Mouse (Mus musculus) embryonic facial prominence, embryonic 13.5 days (tissue): ENCODE measurements around the gene Arl4c. TPM values are rescaled to one million over a fixed set of nuclear protein-coding genes. Genes with fewer than 3 reads are reported as not detected.

Source experiments
- ATAC-seq: fragments of 200-750 bp; cut with Nextera tagmentation; 2 replicates; pipeline ENCODE4 v1.8.0; 2017; ENCODE audit warnings: low read depth; ENCODE audit not compliant: insufficient number of reproducible peaks, insufficient read depth, low FRiP score, low TSS enrichment
- H3K27ac ChIP-seq: fragments of 300-500 bp; sonication (generic); 2 replicates; pipeline ENCODE4 v1.5.1; 2015; ENCODE audit warnings: moderate library complexity, mild to moderate bottlenecking, inconsistent platforms
- H3K27me3 ChIP-seq: fragments of 300-500 bp; sonication (generic); 2 replicates; pipeline ENCODE4 v1.6.1; 2015; ENCODE audit warnings: mild to moderate bottlenecking, inconsistent platforms
- H3K36me3 ChIP-seq: fragments of 300-500 bp; sonication (generic); 2 replicates; pipeline ENCODE4 v1.6.1; 2015; ENCODE audit warnings: mild to moderate bottlenecking, inconsistent platforms
- H3K4me1 ChIP-seq: fragments of 300-500 bp; sonication (generic); 2 replicates; pipeline ENCODE4 v1.6.1; 2015; ENCODE audit warnings: inconsistent platforms
- H3K4me2 ChIP-seq: fragments of 300-500 bp; sonication (generic); 2 replicates; pipeline ENCODE4 v1.6.1; 2015; ENCODE audit warnings: moderate library complexity, mild to moderate bottlenecking, inconsistent platforms
- H3K4me3 ChIP-seq: fragments of 300-500 bp; sonication (generic); 2 replicates; pipeline ENCODE4 v1.5.1; 2015; ENCODE audit warnings: mild to moderate bottlenecking, inconsistent platforms
- H3K9ac ChIP-seq: fragments of 300-500 bp; sonication (generic); 2 replicates; pipeline ENCODE4 v1.6.1; 2015; ENCODE audit warnings: mild to moderate bottlenecking, inconsistent platforms
- H3K9me3 ChIP-seq: fragments of 300-500 bp; sonication (generic); 2 replicates; pipeline ENCODE4 v1.6.1; 2016; ENCODE audit warnings: inconsistent platforms
- WGBS: fragments of 180-500 bp; shearing (Covaris S2); methylation state at CpG from one replicate; pipeline ENCODE4 v1.1.7; 2015; ENCODE audit warnings: mixed read lengths; 5-methylcytosine and 5-hydroxymethylcytosine counted together
- polyA plus RNA-seq: library from polyadenylated mRNA; unstranded; fragments of >200 nt; fragmentation: Nextera tagmentation; extraction: Ambion mirVana; gene quantifications from 2 replicates; pipeline ENCODE4 v1.2.1, GENCODE M21; 2015

Arl4c gene
- polyA plus RNA-seq, 1 experiment from 2014 or later: 11.8 TPM

GRCm38 (mm10) chr1:88678231-88678739, 23.7 kb downstream of the Arl4c start:
- WGBS: 52% methylated on average over 3 of the region's 3 CpGs
- H3K27me3 ChIP-seq: no peaks in the 10 kb centered on the region
- ATAC-seq: no peak
- no peak overlapping the region for H3K4me3 ChIP-seq
- H3K4me1 ChIP-seq: no peaks in the 10 kb centered on the region
- no peaks in the 10 kb centered on the region for H3K9me3 ChIP-seq
- no peak overlapping the region for H3K4me2 ChIP-seq
- H3K27ac ChIP-seq: no peak overlapping the region
- H3K9ac ChIP-seq: no peak overlapping the region
- no peaks in the 10 kb centered on the region for H3K36me3 ChIP-seq

GRCm38 (mm10) chr1:88670807-88671206, 31.2 kb downstream of the Arl4c start:
- no peak overlapping the region for H3K9ac ChIP-seq
- H3K4me3 ChIP-seq: no peak overlapping the region
- no peak overlapping the region for H3K4me2 ChIP-seq
- H3K36me3 ChIP-seq: no peaks in the 10 kb centered on the region
- peaks cover 18% of the 10 kb centered on the region for H3K27me3 ChIP-seq
- H3K4me1 ChIP-seq: no peaks in the 10 kb centered on the region
- WGBS: 46% methylated on average over 4 of the region's 4 CpGs
- H3K9me3 ChIP-seq: no peaks in the 10 kb centered on the region
- no peak for ATAC-seq
- H3K27ac ChIP-seq: no peak overlapping the region

GRCm38 (mm10) chr1:88668846-88669810, 32.9 kb downstream of the Arl4c start:
- no peak overlapping the region for H3K9ac ChIP-seq
- peaks cover 18% of the 10 kb centered on the region for H3K27me3 ChIP-seq
- no peaks in the 10 kb centered on the region for H3K9me3 ChIP-seq
- H3K27ac ChIP-seq: no peak overlapping the region
- no peaks in the 10 kb centered on the region for H3K4me1 ChIP-seq
- 25% methylated on average over 14 of the region's 14 CpGs for WGBS
- H3K4me3 ChIP-seq: no peak overlapping the region
- H3K36me3 ChIP-seq: no peaks in the 10 kb centered on the region
- no peak overlapping the region for H3K4me2 ChIP-seq
- no peak for ATAC-seq

- no peak overlapping the region for H3K4me2 ChIP-seq
- no peak for ATAC-seq
- 13% methylated on average over 7 of the region's 7 CpGs for WGBS
- peaks cover 18% of the 10 kb centered on the region for H3K27me3 ChIP-seq
- no peak overlapping the region for H3K27ac ChIP-seq
- H3K9me3 ChIP-seq: no peaks in the 10 kb centered on the region
- H3K36me3 ChIP-seq: no peaks in the 10 kb centered on the region
- no peak overlapping the region for H3K4me3 ChIP-seq
- no peak overlapping the region for H3K9ac ChIP-seq
- no peaks in the 10 kb centered on the region for H3K4me1 ChIP-seq
Measured at GRCm38 (mm10) chr1:88668353-88668752, 33.7 kb downstream of the Arl4c start.

- Histone ChIP-seq H3K27ac (no peak overlapping the region), H3K36me3 (no peaks in the 10 kb centered on the region), H3K27me3 (peaks cover 15% of the 10 kb centered on the region), H3K4me2 (no peak overlapping the region), H3K4me3 (no peak overlapping the region), H3K9me3 (no peaks in the 10 kb centered on the region), H3K9ac (no peak overlapping the region), H3K4me1 (no peaks in the 10 kb centered on the region)
- no peak for ATAC-seq
- WGBS: 75% methylated on average over 3 of the region's 3 CpGs
Measured at GRCm38 (mm10) chr1:88664623-88665022, 37.4 kb downstream of the Arl4c start.

GRCm38 (mm10) chr1:88662736-88663135, 39.3 kb downstream of the Arl4c start:
- no peak overlapping the region for H3K27ac ChIP-seq
- no peaks in the 10 kb centered on the region for H3K27me3 ChIP-seq
- 81% methylated on average over 5 of the region's 5 CpGs for whole genome bisulfite sequencing
- ATAC-seq: no peak
- no peaks in the 10 kb centered on the region for H3K36me3 ChIP-seq
- H3K9ac ChIP-seq: no peak overlapping the region
- H3K9me3 ChIP-seq: no peaks in the 10 kb centered on the region
- no peak overlapping the region for H3K4me2 ChIP-seq
- no peak overlapping the region for H3K4me3 ChIP-seq
- H3K4me1 ChIP-seq: no peaks in the 10 kb centered on the region

GRCm38 (mm10) chr1:88661209-88661608, 40.8 kb downstream of the Arl4c start:
- Histone ChIP-seq H3K4me3 (no peak overlapping the region), H3K4me1 (no peaks in the 10 kb centered on the region), H3K9me3 (no peaks in the 10 kb centered on the region), H3K4me2 (no peak overlapping the region), H3K36me3 (no peaks in the 10 kb centered on the region), H3K9ac (no peak overlapping the region), H3K27ac (no peak overlapping the region), H3K27me3 (no peaks in the 10 kb centered on the region)
- ATAC-seq: no peak
- WGBS: 89% methylated on average over 3 of the region's 3 CpGs

- Histone ChIP-seq H3K4me3 (no peak overlapping the region), H3K36me3 (no peaks in the 10 kb centered on the region), H3K4me2 (no peak overlapping the region), H3K27me3 (no peaks in the 10 kb centered on the region), H3K4me1 (no peaks in the 10 kb centered on the region), H3K27ac (no peak overlapping the region), H3K9me3 (no peaks in the 10 kb centered on the region), H3K9ac (no peak overlapping the region)
- WGBS: 73% methylated on average over 6 of the region's 6 CpGs
- ATAC-seq: no peak
Measured at GRCm38 (mm10) chr1:88658290-88658857, 43.6 kb downstream of the Arl4c start.

- no peak overlapping the region for H3K27ac ChIP-seq
- 86% methylated on average over 5 of the region's 5 CpGs for WGBS
- no peak for ATAC-seq
- no peaks in the 10 kb centered on the region for H3K9me3 ChIP-seq
- H3K27me3 ChIP-seq: no peaks in the 10 kb centered on the region
- H3K4me1 ChIP-seq: no peaks in the 10 kb centered on the region
- no peak overlapping the region for H3K4me2 ChIP-seq
- no peak overlapping the region for H3K9ac ChIP-seq
- H3K4me3 ChIP-seq: no peak overlapping the region
- no peaks in the 10 kb centered on the region for H3K36me3 ChIP-seq
Measured at GRCm38 (mm10) chr1:88656096-88656480, 45.9 kb downstream of the Arl4c start.

GRCm38 (mm10) chr1:88655473-88656095, 46.4 kb downstream of the Arl4c start:
- ATAC-seq: no peak
- Histone ChIP-seq H3K27me3 (no peaks in the 10 kb centered on the region), H3K4me1 (no peaks in the 10 kb centered on the region), H3K36me3 (no peaks in the 10 kb centered on the region), H3K4me3 (no peak overlapping the region), H3K27ac (no peak overlapping the region), H3K9me3 (no peaks in the 10 kb centered on the region), H3K4me2 (no peak overlapping the region), H3K9ac (no peak overlapping the region)
- WGBS: 80% methylated on average over 3 of the region's 3 CpGs

GRCm38 (mm10) chr1:88654521-88655472, 47.2 kb downstream of the Arl4c start:
- no peak for ATAC-seq
- H3K9me3 ChIP-seq: no peaks in the 10 kb centered on the region
- H3K4me1 ChIP-seq: no peaks in the 10 kb centered on the region
- H3K4me2 ChIP-seq: no peak overlapping the region
- no peaks in the 10 kb centered on the region for H3K36me3 ChIP-seq
- H3K9ac ChIP-seq: no peak overlapping the region
- WGBS: 80% methylated on average over 9 of the region's 9 CpGs
- H3K27me3 ChIP-seq: no peaks in the 10 kb centered on the region
- H3K27ac ChIP-seq: no peak overlapping the region
- H3K4me3 ChIP-seq: no peak overlapping the region
